10 mouse cellular contexts compared by ENCODE assay signal in the genomic region with DNA sequence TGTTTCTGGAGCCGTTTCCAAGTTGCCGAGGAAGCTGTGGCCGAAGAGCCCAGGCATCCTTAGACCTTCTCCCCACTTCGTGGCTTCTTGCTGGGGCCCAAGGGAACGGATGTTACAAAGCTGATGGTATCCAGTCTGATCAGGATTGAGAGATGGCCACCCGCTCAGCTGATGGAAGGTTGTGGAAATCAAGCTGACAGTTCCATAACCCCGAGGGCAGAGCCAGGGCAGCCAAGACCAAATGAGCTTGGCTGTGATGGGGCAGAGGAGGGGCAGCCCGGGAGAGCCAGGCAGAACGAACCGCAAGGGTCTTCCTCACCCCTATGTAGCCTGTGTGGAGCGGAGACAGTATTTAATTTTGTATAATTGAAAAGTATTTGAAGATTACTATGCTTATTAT.
"Had no signal": no experiment of that assay in that cellular context is flagged by ENCODE, and none has a peak within 500 bp of the region (broad histone marks: within the 10 kb centered on the region; RNA-seq: fewer than 3 reads in every experiment).

No protein-coding gene starts in this region.

- DNase-seq: kidney, adult 8-10 months; kidney, postnatal 25 days; lung, adult 18-20 months; right cerebral cortex, adult 18-20 months; right cerebral cortex, postnatal 25 days; thymus, postnatal 36 days had no signal

- H3K4me3 ChIP-seq: left cerebral cortex, adult 2 months; limb, embryonic 13.5 days; neural tube, embryonic 13.5 days had no signal

- H3K9me3 ChIP-seq: limb, embryonic 13.5 days; neural tube, embryonic 13.5 days had no signal

- H3K36me3 ChIP-seq: limb, embryonic 13.5 days; neural tube, embryonic 13.5 days had no signal

- H3K27ac ChIP-seq: left cerebral cortex, adult 2 months; limb, embryonic 13.5 days; liver, embryonic 14.5 days; neural tube, embryonic 13.5 days had no signal

- H3K9ac ChIP-seq: limb, embryonic 13.5 days; liver, embryonic 14.5 days; neural tube, embryonic 13.5 days had no signal

- H3K27me3 ChIP-seq: neural tube, embryonic 13.5 days had no signal

- H3K4me2 ChIP-seq: limb, embryonic 13.5 days; neural tube, embryonic 13.5 days had no signal
